8 mouse cellular contexts compared by ENCODE assay signal in the genomic region with DNA sequence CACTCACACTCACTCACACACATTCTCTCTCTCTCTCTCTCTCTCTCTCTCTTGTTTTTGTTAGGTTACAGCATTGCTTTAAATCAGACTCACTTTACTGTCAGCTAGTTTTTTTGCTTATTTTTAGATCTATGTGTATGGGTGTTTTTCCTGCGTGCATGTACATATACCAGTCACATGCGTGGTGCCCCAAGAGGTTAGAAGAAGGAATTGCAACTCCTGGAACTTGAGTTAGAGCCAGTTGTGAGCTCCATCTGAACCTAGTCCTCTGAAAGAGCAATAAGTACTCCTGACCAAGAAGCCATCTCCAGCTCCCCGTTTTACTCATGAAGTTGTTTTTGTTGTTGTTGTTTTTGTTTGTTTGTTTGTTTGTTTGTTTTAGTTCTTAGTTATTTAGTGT. TPM values are rescaled to one million over a fixed set of nuclear protein-coding genes. Genes with fewer than 3 reads are reported as not detected.
DNase-seq lines count a peak whose midpoint lies in the region.

No protein-coding gene starts in this region.

- peak; percentile 25 for DNase-seq in cerebellum, adult 11-12 months
- no peak for DNase-seq in cerebellum, postnatal 4 days (ENCODE audit: low spot score in 2 of 2)
- peak; percentile 30 for DNase-seq in layer of hippocampus, adult 9-10 months (ENCODE audit: low spot score)
- no peak for DNase-seq in layer of hippocampus, postnatal 36 days
- peak; percentile 80 for DNase-seq in ZHBTc4 (ENCODE audit: low read depth, low spot score)
- DNase-seq in lung, postnatal 36 days: peak; percentile 62
- DNase-seq in urinary bladder, adult 18-20 months (ENCODE audit: low spot score in 2 of 2): no peak
- no peak for DNase-seq in ovary, postnatal 14 days (ENCODE audit: low spot score)

RNA-seq across cellular contexts. Expression of a gene that starts 24.0 kb away (rescaled TPM):
- total RNA-seq in layer of hippocampus, postnatal 36 days (2021): not detected

RNA-seq across cellular contexts. Expression of a gene that starts 24.8 kb away (rescaled TPM):
- 10 to 100 TPM; 73.6 to 80.1 TPM for total RNA-seq in layer of hippocampus, postnatal 36 days (2021)

RNA-seq across cellular contexts. Expression of a gene that starts 24.9 kb away (rescaled TPM):
- 10 to 100 TPM; 69.3 to 72.7 TPM for total RNA-seq in layer of hippocampus, postnatal 36 days (2021)

RNA-seq across cellular contexts. Expression of a gene that starts 39.7 kb away (rescaled TPM):
- 10 to 100 TPM; 37.1 to 38.7 TPM for total RNA-seq in layer of hippocampus, postnatal 36 days (2021)

RNA-seq across cellular contexts. Expression of a gene that starts 39.8 kb away (rescaled TPM):
- total RNA-seq in layer of hippocampus, postnatal 36 days (2021): 10 to 100 TPM; 29.1 to 36.3 TPM

Comparison
In these comparisons a context has a peak if more than half of its experiments do, and no peak if none do; other contexts are left out.
1. DNase-seq: peak in cerebellum, adult 11-12 months (single experiment), layer of hippocampus, adult 9-10 months (single experiment), ZHBTc4 (single experiment) and lung, postnatal 36 days (single experiment); none in cerebellum, postnatal 4 days (0 of 2), layer of hippocampus, postnatal 36 days (0 of 2), urinary bladder, adult 18-20 months (0 of 2) and ovary, postnatal 14 days (single experiment).